Mouse (Mus musculus) adrenal gland, postnatal 4 days (tissue): ENCODE measurements at regions not wholly inside any gene's neighbourhood (a gene's known extent, or its start where the extent isn't known, plus 50 kb on each side); places are given as distances from the start of the nearest gene placed in this dataset.

ENCODE experiments used
- DNase-seq, 2 experiments: peaks; one replicate each; pipeline ENCODE4 v3.0.0; 2021 to 2022; ENCODE audit warnings: low spot score in 2 of 2, mixed read lengths in 2 of 2

DNA sequence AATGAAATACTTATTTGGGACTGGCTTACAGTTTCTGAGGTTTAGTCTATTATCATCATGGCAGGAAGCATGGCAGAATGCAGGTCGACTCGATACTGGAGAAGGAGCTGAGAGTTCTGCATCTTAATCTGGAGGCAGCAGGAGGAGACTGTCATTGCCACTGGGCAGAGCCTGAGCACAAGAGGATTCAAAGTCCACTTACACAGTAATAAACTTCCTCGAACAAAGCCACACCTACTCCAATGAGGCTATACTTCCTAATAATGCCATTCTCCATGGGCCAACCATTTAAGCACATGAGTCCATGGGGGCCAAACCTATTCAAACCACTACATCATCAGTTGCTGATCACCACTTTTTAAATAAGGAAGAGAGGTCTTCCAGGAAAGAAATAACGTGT lies 393.5 kb downstream of the Gja1 start:
- no peak for DNase-seq

DNA sequence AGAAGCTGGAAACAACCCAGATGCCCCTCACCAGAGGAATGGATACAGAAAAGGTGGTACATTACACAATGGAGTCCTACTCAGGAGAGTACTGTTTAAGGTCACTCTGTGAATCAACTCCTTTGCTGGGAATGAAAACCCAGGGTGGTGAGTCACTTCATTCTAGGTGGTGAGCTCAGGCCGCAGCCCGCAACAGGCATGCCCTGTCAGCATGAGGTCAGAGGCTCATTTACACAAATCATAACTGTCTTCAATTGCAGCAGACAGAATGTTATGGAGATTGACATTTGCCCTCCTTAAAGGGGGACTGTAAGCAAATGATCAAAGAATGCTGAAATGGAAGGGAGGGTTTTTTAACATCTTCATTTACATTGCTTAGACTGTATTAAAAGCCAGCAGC lies 405.1 kb downstream of the Gja1 start:
- DNase-seq, result no peak

DNA sequence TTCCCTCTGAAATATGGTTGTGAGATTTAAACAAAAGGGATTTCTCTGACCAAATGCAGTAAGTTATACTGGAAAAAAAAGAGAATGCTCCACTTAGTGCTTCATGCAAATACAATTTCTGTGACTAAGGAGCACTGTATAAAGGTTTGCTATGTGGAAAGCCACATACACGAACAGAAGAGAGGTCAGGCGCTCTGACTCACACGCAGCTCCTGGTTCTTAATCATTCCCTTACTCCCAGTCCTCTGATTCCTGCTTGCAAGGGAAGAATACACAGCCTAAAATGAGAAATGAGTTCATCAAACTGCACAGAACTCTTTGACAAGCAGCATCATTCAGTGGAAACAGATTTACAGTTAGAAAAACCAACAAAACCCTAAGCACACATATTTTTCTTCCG lies 406.8 kb downstream of the Gja1 start:
- DNase-seq, result no peak

GRCm38 (mm10) chr10:56788081-56788480 lies 411.0 kb downstream of the Gja1 start:
- no peak for DNase-seq

- no peak for DNase-seq
Measured at GRCm38 (mm10) chr10:56793074-56793473, 415.9 kb downstream of the Gja1 start.

GRCm38 (mm10) chr10:56795396-56795795 lies 418.3 kb downstream of the Gja1 start:
- DNase-seq, result no peak

DNA sequence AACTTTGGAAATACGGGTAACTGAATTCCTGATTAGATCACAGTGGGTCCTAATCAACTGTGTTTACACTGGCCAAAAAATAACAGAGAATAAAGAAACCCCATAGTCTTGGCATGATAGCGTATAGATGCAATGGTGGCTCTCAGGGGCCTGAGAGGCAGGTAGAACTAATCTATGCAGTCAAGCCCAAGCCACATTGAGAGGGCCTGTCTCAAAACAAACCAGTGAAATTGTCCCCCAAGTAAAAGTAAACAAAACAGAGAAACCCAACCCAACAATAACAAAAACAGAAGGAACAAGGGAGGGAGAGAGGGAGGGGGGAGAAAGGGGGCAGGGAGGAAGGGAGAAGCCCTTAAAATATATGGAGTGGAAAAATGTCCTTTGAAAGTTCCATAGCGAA lies 422.2 kb downstream of the Gja1 start:
- no peak for DNase-seq

- no peak for DNase-seq
Measured at GRCm38 (mm10) chr10:56799745-56800144, 422.6 kb downstream of the Gja1 start.

- DNase-seq, result no peak
Measured at GRCm38 (mm10) chr10:56809006-56809405, 431.9 kb downstream of the Gja1 start.

GRCm38 (mm10) chr10:56822158-56822557 lies 445.0 kb downstream of the Gja1 start:
- DNase-seq, result no peak

DNA sequence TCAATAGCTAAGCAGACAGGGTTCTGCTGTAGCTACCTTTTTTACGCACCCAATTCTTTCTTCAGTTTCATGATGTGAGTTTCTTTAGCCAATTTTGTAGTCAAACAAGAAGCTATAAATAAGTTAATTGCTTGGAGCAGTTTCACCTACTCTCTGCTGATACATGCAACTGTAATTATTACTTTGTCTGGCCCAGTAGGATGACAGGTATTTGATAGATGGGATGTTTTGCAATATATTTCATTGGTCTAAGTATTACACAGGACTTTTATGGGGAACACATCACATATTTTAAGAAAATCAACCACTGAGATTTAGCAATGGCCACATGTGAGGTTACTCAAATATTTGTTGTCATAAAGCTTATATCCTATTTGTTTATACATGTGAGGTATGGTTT lies 454.2 kb downstream of the Gja1 start:
- DNase-seq, result no peak

GRCm38 (mm10) chr10:56831966-56832365 lies 454.8 kb downstream of the Gja1 start:
- no peak for DNase-seq

GRCm38 (mm10) chr10:56836130-56836529 lies 459.0 kb downstream of the Gja1 start:
- DNase-seq, result no peak

- DNase-seq, result no peak
Measured at GRCm38 (mm10) chr10:56839006-56839495, 461.9 kb downstream of the Gja1 start.

DNA sequence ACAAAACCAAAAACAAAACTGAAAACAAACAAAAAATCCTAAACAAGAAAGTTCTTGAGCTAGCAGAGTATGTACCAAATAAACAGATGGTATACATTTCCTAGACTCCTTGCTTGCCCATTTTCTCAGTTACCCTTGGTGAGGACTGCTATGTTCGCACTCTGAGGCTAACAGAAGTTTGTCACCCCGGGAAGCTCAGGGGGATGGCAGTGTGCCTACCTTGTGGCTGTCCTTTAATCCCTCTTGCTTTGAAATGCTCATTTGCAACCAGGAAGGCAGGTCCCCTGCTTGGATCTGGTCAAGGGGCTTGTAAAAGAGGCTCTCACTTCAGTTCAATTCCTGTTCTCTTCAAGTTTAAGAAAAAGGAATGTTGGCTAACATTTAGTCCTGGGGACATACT lies 462.4 kb downstream of the Gja1 start:
- no peak for DNase-seq

DNA sequence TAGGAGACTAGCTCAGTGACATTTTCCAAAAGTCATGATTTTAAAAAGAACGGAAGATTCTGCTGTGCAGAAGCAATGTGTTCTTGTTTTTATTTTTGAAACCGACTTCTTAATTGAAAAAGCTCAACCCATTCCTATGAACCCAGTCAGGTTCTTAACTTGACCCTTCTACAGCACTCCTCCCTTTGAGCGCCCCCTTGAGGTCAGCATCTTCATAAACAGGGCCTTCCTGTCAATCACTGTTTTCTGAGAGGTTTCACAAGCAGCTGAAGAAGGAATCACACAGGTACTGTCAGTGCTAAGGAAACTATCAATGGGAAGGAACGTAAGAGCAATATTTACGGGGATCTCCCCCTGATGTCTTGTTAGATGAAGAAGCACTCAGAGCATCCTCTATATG lies 463.6 kb downstream of the Gja1 start:
- DNase-seq, result no peak

GRCm38 (mm10) chr10:56841486-56841885 lies 464.4 kb downstream of the Gja1 start:
- DNase-seq, result no peak

GRCm38 (mm10) chr10:56841973-56842372 lies 464.8 kb downstream of the Gja1 start:
- DNase-seq, result no peak

DNA sequence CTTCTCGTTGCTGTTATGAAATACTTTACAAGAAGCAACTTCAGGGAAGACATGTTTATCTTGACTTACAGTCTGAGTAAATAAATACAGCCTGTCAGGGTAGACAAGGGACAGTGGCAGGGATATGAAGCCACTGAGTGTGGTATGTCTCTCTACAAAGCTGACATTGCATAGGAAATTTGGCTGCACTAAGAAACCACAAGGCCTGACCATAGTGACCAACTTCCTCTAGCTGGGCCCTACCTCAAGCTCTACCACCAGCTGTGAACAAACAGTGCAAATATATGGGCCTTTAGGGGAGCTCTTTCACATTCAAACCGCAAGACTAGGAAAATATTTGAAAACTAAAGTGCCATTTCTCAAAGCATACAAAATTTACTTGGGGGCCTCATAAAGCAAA lies 475.4 kb downstream of the Gja1 start:
- no peak for DNase-seq

DNA sequence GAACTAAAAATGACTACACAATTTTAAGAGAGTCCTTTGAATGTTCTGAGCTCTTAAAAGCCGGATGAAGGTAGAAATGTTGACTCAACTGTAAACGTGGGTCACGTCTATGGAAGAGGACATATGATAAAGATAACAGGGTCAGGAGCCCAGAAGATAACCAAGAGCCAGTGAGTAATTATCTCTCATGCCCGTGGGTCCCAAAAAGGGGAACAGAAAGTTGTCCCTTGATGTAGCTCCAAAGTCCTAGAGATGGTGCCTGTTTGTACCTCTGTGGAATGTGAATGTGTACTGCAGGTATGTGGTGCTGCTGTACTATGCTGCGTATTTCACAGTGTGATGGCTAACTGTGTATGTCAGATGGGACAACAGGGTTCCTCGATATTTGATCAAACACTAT lies 479.1 kb downstream of the Gja1 start:
- DNase-seq, result no peak

GRCm38 (mm10) chr10:56879744-56880143 lies 502.6 kb downstream of the Gja1 start:
- no peak for DNase-seq

- no peak for DNase-seq
Measured at GRCm38 (mm10) chr10:56880154-56880591, 503.0 kb downstream of the Gja1 start.

GRCm38 (mm10) chr10:56884456-56885410 lies 507.6 kb downstream of the Gja1 start:
- DNase-seq, result no peak
